Mouse (Mus musculus): ENCODE data around the gene Zfp618. TPM values are rescaled to one million over a fixed set of nuclear protein-coding genes. Genes with fewer than 3 reads are reported as not detected.

Gene Zfp618
- total and polyA plus RNA-seq, 3 experiments: not detected

DNA sequence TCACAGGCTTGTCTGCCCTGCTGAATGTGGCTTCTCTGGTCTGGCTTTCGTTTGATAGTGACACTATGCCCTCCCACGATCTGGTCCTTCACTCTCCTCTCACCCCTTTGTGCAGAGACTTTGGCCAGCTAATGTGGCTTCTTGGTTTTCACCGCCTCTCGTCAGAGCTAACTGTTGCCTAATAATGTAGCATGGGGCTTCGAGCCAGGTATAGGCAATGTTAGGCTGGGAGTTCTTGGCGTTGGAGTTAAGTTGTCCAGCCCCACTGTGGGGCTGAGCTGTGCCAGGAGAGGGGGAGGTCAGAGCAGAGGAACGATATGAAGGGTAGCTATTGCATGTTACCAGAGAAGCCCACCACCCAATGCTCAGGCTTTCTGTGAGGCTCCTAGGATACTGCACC, 34.5 kb downstream of the Zfp618 start:
- Histone ChIP-seq H3K9ac (ENCODE audit: control insufficient read depth, low read depth, low read length, poor library complexity, severe bottlenecking) (no peak overlapping the region), H3K36me3 (ENCODE audit: control insufficient read depth in 1 of 2, insufficient read depth in 2 of 2, low read length in 2 of 2) (no peaks in the 10 kb centered on the region), H3K27ac (ENCODE audit: control insufficient read depth, low read depth, low read length) (no peak overlapping the region), H3K27me3 (ENCODE audit: control insufficient read depth in 1 of 2, insufficient read depth in 2 of 2, low read length in 2 of 2) (no peaks in the 10 kb centered on the region), H3K9me3 (replicated peaks; ENCODE audit: insufficient read depth, low read length) (no peaks in the 10 kb centered on the region), H3K4me3 (ENCODE audit: control insufficient read depth in 1 of 2, insufficient read depth in 1 of 2, low read depth in 2 of 2, low read length in 2 of 2) (no peak overlapping the region), H3K79me2 (ENCODE audit: control insufficient read depth, insufficient read depth, low read length, poor library complexity) (no peaks in the 10 kb centered on the region), H3K4me1 (ENCODE audit: control insufficient read depth in 1 of 2, insufficient read depth in 2 of 2, low read length in 2 of 2) (no peaks in the 10 kb centered on the region)
- DNase-seq (ENCODE audit: low read depth, low spot score): no peak
- TF ChIP-seq ZNF384 (IDR thresholded peaks at IDR 0.05; ENCODE audit: low read depth, low read length): no peak
- TF ChIP-seq POLR2AphosphoS2 (IDR thresholded peaks at IDR 0.05; ENCODE audit: low read length): no peak
- no peak for TF ChIP-seq USF1 (IDR thresholded peaks at IDR 0.05; ENCODE audit: low read depth, low read length)
- TF ChIP-seq UBTF (IDR thresholded peaks at IDR 0.05; ENCODE audit: borderline replicate concordance, insufficient read depth, low read depth, low read length): no peak
- no peak for TF ChIP-seq MYB (IDR thresholded peaks at IDR 0.05; ENCODE audit: low read depth, low read length)
- no peak for TF ChIP-seq CTCF (IDR thresholded peaks at IDR 0.05 in 2 of 3, conservative IDR thresholded peaks at IDR 0.05 in 1 of 3; ENCODE audit: control insufficient read depth in 1 of 3, insufficient read depth in 1 of 3, low read depth in 2 of 3, low read length in 3 of 3, poor library complexity in 1 of 3, severe bottlenecking in 1 of 3)

GRCm38 (mm10) chr4:63000316-63001055, 35.1 kb downstream of the Zfp618 start:
- H3K36me3 ChIP-seq (ENCODE audit: control insufficient read depth in 1 of 2, insufficient read depth in 2 of 2, low read length in 2 of 2): no peaks in the 10 kb centered on the region
- no peak overlapping the region for H3K9ac ChIP-seq (ENCODE audit: control insufficient read depth, low read depth, low read length, poor library complexity, severe bottlenecking)
- H3K9me3 ChIP-seq (replicated peaks; ENCODE audit: insufficient read depth, low read length): no peaks in the 10 kb centered on the region
- H3K79me2 ChIP-seq (ENCODE audit: control insufficient read depth, insufficient read depth, low read length, poor library complexity): no peaks in the 10 kb centered on the region
- no peak overlapping the region for H3K4me3 ChIP-seq (ENCODE audit: control insufficient read depth in 1 of 2, insufficient read depth in 1 of 2, low read depth in 2 of 2, low read length in 2 of 2)
- H3K4me1 ChIP-seq (ENCODE audit: control insufficient read depth in 1 of 2, insufficient read depth in 2 of 2, low read length in 2 of 2): no peaks in the 10 kb centered on the region
- DNase-seq (ENCODE audit: low read depth, low spot score): no peak
- TF ChIP-seq HCFC1 (IDR thresholded peaks at IDR 0.05; ENCODE audit: low read depth, low read length) (no peak), UBTF (IDR thresholded peaks at IDR 0.05; ENCODE audit: borderline replicate concordance, insufficient read depth, low read depth, low read length) (no peak), GATA1 (IDR thresholded peaks at IDR 0.05; ENCODE audit: low read depth, low read length) (no peak), ELF1 (IDR thresholded peaks at IDR 0.05; ENCODE audit: low read depth, low read length) (no peak), ZNF384 (IDR thresholded peaks at IDR 0.05; ENCODE audit: low read depth, low read length) (no peak), MAZ (IDR thresholded peaks at IDR 0.05; ENCODE audit: low read depth, low read length) (no peak), ZKSCAN1 (IDR thresholded peaks at IDR 0.05; ENCODE audit: low read depth, low read length) (no peak)
- H3K27me3 ChIP-seq (ENCODE audit: control insufficient read depth in 1 of 2, insufficient read depth in 2 of 2, low read length in 2 of 2): no peaks in the 10 kb centered on the region
- no peak overlapping the region for H3K27ac ChIP-seq (ENCODE audit: control insufficient read depth, low read depth, low read length)

DNA sequence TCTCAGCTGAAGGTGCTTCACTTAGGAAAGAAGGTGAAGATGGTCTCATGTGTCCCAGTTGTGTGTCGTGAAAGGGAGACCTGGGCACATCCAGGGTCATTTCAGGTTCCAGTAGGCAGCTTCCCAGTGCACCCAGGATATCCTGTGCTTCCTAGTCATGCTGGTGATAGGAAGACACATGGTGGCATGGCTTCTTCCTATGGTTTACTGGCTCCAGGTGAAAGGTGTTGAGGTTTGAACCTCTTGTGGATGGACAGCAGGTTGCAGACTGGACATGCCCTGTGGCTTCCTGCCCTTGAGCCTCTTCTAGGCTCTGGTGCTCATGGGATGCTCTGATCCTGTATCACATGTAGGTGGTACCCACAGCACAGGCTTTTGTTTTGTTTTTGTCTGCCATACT, 37.0 kb downstream of the Zfp618 start:
- Histone ChIP-seq H3K36me3 (ENCODE audit: control insufficient read depth in 1 of 2, insufficient read depth in 2 of 2, low read length in 2 of 2) (no peaks in the 10 kb centered on the region), H3K4me1 (ENCODE audit: control insufficient read depth in 1 of 2, insufficient read depth in 2 of 2, low read length in 2 of 2) (no peaks in the 10 kb centered on the region), H3K4me3 (ENCODE audit: control insufficient read depth in 1 of 2, insufficient read depth in 1 of 2, low read depth in 2 of 2, low read length in 2 of 2) (no peak overlapping the region), H3K79me2 (ENCODE audit: control insufficient read depth, insufficient read depth, low read length, poor library complexity) (no peaks in the 10 kb centered on the region), H3K9me3 (replicated peaks; ENCODE audit: insufficient read depth, low read length) (no peaks in the 10 kb centered on the region), H3K27ac (ENCODE audit: control insufficient read depth, low read depth, low read length) (no peak overlapping the region), H3K27me3 (ENCODE audit: control insufficient read depth in 1 of 2, insufficient read depth in 2 of 2, low read length in 2 of 2) (no peaks in the 10 kb centered on the region), H3K9ac (ENCODE audit: control insufficient read depth, low read depth, low read length, poor library complexity, severe bottlenecking) (no peak overlapping the region)
- no peak for DNase-seq (ENCODE audit: low read depth, low spot score)
- TF ChIP-seq POLR2AphosphoS2 (IDR thresholded peaks at IDR 0.05; ENCODE audit: low read length): no peak
- no peak for TF ChIP-seq EP300 (IDR thresholded peaks at IDR 0.05; ENCODE audit: low read depth in 1 of 2, low read length in 2 of 2)
- TF ChIP-seq NRF1 (IDR thresholded peaks at IDR 0.05; ENCODE audit: insufficient read depth, low read depth, low read length, poor library complexity, severe bottlenecking): no peak

Measured in MEL (cell line).